Mouse (Mus musculus): ENCODE results near the gene Mobp.

The Mobp gene

GRCm38 (mm10) chr9:120134529-120135160 is 14.9 kb upstream of the Mobp start:
- no peak for DNase-seq (ENCODE audit: low read depth, low spot score)

GRCm38 (mm10) chr9:120135454-120135853 is 14.1 kb upstream of the Mobp start:
- no peak for DNase-seq (ENCODE audit: low read depth, low spot score)

GRCm38 (mm10) chr9:120140652-120141051 is 8.9 kb upstream of the Mobp start:
- peak; percentile 50 for DNase-seq (ENCODE audit: low read depth, low spot score)

GRCm38 (mm10) chr9:120144474-120144873 is 5.0 kb upstream of the Mobp start:
- peak; percentile 44 for DNase-seq (ENCODE audit: low read depth, low spot score)

GRCm38 (mm10) chr9:120151152-120151551 is 1.6 kb downstream of the Mobp start:
- no peak for DNase-seq (ENCODE audit: low read depth, low spot score)

GRCm38 (mm10) chr9:120151906-120152399 is 2.4 kb downstream of the Mobp start:
- DNase-seq (ENCODE audit: low read depth, low spot score): no peak

- DNase-seq (ENCODE audit: low read depth, low spot score): no peak
These were observed 8.5 kb downstream of the Mobp start for GRCm38 (mm10) chr9:120158047-120158446.

GRCm38 (mm10) chr9:120163862-120164261 is 14.4 kb downstream of the Mobp start:
- no peak for DNase-seq (ENCODE audit: low read depth, low spot score)

- no peak for DNase-seq (ENCODE audit: low read depth, low spot score)
These were observed 18.3 kb downstream of the Mobp start for GRCm38 (mm10) chr9:120167826-120168225.

- no peak for DNase-seq (ENCODE audit: low read depth, low spot score)
These were observed 21.8 kb downstream of the Mobp start for GRCm38 (mm10) chr9:120171295-120171694.

GRCm38 (mm10) chr9:120174436-120175137 is 25.1 kb downstream of the Mobp start:
- peak; percentile 81 for DNase-seq (ENCODE audit: low read depth, low spot score)

- no peak for DNase-seq (ENCODE audit: low read depth, low spot score)
These were observed 29.3 kb downstream of the Mobp start for GRCm38 (mm10) chr9:120178813-120179212.

GRCm38 (mm10) chr9:120184499-120184898 is 35.0 kb downstream of the Mobp start:
- DNase-seq (ENCODE audit: low read depth, low spot score): peak; percentile 68

- DNase-seq (ENCODE audit: low read depth, low spot score): no peak
These were observed 37.3 kb downstream of the Mobp start for GRCm38 (mm10) chr9:120186856-120187255.

- DNase-seq (ENCODE audit: low read depth, low spot score): no peak
These were observed 41.4 kb downstream of the Mobp start for GRCm38 (mm10) chr9:120190891-120191290.

GRCm38 (mm10) chr9:120191362-120192098 is 42.0 kb downstream of the Mobp start:
- peak; percentile 76 for DNase-seq (ENCODE audit: low read depth, low spot score)

GRCm38 (mm10) chr9:120192742-120193141 is 43.2 kb downstream of the Mobp start:
- peak; percentile 83 for DNase-seq (ENCODE audit: low read depth, low spot score)

- DNase-seq (ENCODE audit: low read depth, low spot score): no peak
These were observed 51.4 kb downstream of the Mobp start for GRCm38 (mm10) chr9:120200873-120201272.

- no peak for DNase-seq (ENCODE audit: low read depth, low spot score)
These were observed 52.2 kb downstream of the Mobp start for GRCm38 (mm10) chr9:120201743-120202142.

GRCm38 (mm10) chr9:120202683-120203082 is 53.2 kb downstream of the Mobp start:
- no peak for DNase-seq (ENCODE audit: low read depth, low spot score)

GRCm38 (mm10) chr9:120203936-120204335 is 54.4 kb downstream of the Mobp start:
- no peak for DNase-seq (ENCODE audit: low read depth, low spot score)

GRCm38 (mm10) chr9:120206897-120207296 is 57.4 kb downstream of the Mobp start:
- DNase-seq (ENCODE audit: low read depth, low spot score): no peak
